Mouse (Mus musculus): ENCODE results near the gene Cst8. TPM values are rescaled to one million over a fixed set of nuclear protein-coding genes. Genes with fewer than 3 reads are reported as not detected.

Cst8 gene
- polyA plus RNA-seq, 1 experiment = not detected

DNA sequence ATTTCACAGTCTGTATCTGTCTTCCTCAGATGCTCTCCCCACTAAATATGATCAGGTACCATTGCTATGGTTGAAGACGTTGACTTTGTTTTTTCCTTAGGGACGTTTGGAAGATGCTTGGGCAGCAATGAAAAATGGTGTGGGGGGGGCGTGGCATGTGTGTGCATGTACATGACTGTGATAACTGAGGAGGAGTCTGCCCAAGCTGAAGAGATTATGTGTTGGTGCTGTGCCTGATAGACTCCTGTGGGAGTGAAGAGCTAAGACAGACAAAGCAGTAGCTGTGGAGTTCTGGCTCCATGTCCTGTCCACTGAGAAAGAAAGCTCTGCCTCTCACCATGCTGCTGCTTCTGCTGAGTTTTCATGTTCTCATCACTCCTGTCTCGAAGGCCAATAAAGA is 36.3 kb downstream of the Cst8 start, which contains the start of gene Cst9:
Gene Cst9 (plus strand): TSS at position 236 of the 400 bp plus-strand sequence.
- Histone ChIP-seq H3K27ac (ENCODE audit: insufficient read depth, low read length) (no peak within 1 kb of the TSS), H3K4me1 (ENCODE audit: control insufficient read depth, insufficient read depth, low read length) (no peaks in the 10 kb centered on the region), H3K36me3 (ENCODE audit: control insufficient read depth, insufficient read depth, low read length, poor library complexity, severe bottlenecking) (no peaks in the 10 kb centered on the region), H3K9ac (ENCODE audit: low read depth, poor library complexity, severe bottlenecking) (no peak within 1 kb of the TSS), H3K9me3 (replicated peaks; ENCODE audit: control insufficient read depth, insufficient read depth, low read length, poor library complexity, severe bottlenecking) (no peaks in the 10 kb centered on the region), H3K27me3 (ENCODE audit: control insufficient read depth, insufficient read depth, low read length, poor library complexity, severe bottlenecking) (no peaks in the 10 kb centered on the region), H3K4me3 (ENCODE audit: low read depth, low read length) (no peak within 1 kb of the TSS)
- TF ChIP-seq POLR2A (IDR thresholded peaks at IDR 0.05; ENCODE audit: insufficient read depth, low read length) (no peak), CTCF (IDR thresholded peaks at IDR 0.05; ENCODE audit: low read depth, low read length) (no peak), EP300 (IDR thresholded peaks at IDR 0.05; ENCODE audit: insufficient read depth, low read depth, low read length) (no peak)

DNA sequence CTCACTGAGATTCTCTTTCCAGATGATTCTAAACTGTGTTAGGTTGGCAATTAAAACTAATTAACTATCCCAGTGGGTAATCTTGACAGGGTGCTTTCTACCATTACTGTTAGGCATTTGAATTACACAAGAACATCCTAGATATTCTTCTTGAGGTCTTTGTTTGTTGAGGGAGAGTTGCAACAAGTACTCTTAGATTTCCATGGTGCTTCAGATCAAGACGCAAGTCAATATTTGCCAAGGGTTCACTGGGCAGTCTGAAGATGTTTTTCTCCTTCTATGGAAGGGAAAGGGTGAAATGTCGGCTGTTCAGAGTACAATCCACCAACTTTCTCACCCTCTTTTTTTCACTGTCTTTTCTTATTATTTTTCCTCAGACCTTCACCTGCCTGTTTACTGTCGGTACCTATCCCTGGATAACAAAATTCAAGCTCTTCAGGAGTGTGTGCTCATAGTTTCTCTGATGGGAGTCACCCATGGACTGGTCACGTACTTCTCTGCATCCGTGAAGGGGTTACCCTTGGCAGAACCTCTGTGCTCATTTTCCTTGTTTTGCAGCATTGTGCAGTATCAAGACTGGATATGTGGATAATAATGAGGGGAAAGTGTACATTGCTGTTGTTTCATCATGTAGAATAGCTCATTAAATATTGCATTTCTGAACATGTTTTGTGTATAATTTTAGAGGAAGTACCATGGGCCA is 39.6 kb downstream of the Cst8 start:
- H3K27ac ChIP-seq (ENCODE audit: insufficient read depth, low read length) = no peak overlapping the region
- H3K27me3 ChIP-seq (ENCODE audit: control insufficient read depth, insufficient read depth, low read length, poor library complexity, severe bottlenecking) = no peaks in the 10 kb centered on the region
- H3K4me1 ChIP-seq (ENCODE audit: control insufficient read depth, insufficient read depth, low read length) = no peaks in the 10 kb centered on the region
- H3K9ac ChIP-seq (ENCODE audit: low read depth, poor library complexity, severe bottlenecking) = no peak overlapping the region
- H3K36me3 ChIP-seq (ENCODE audit: control insufficient read depth, insufficient read depth, low read length, poor library complexity, severe bottlenecking) = no peaks in the 10 kb centered on the region
- H3K4me3 ChIP-seq (ENCODE audit: low read depth, low read length) = no peak overlapping the region
- TF ChIP-seq CTCF (IDR thresholded peaks at IDR 0.05; ENCODE audit: low read depth, low read length) (no peak), POLR2A (IDR thresholded peaks at IDR 0.05; ENCODE audit: insufficient read depth, low read length) (no peak)
- H3K9me3 ChIP-seq (replicated peaks; ENCODE audit: control insufficient read depth, insufficient read depth, low read length, poor library complexity, severe bottlenecking) = no peaks in the 10 kb centered on the region

DNA sequence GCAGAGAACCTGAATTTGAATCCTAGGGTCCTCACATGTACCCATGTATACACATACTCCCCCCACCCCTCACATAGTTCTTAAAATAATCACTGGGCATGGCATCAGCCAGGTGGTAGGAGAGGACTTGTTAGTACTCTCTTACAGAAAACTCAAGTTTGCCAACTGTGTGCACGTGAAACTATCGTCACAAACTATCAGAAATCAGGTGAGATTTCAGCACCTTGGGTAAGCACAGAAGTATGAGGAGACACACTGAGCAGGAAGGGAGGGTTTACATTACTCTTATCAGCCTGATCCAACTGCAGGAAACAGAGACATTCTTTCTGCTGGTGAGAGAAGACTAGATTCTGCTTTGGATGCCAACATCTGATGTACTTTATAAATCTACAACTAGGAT is 40.6 kb downstream of the Cst8 start:
- no peaks in the 10 kb centered on the region for H3K4me1 ChIP-seq (ENCODE audit: control insufficient read depth, insufficient read depth, low read length)
- no peak overlapping the region for H3K9ac ChIP-seq (ENCODE audit: low read depth, poor library complexity, severe bottlenecking)
- no peaks in the 10 kb centered on the region for H3K27me3 ChIP-seq (ENCODE audit: control insufficient read depth, insufficient read depth, low read length, poor library complexity, severe bottlenecking)
- no peaks in the 10 kb centered on the region for H3K36me3 ChIP-seq (ENCODE audit: control insufficient read depth, insufficient read depth, low read length, poor library complexity, severe bottlenecking)
- no peaks in the 10 kb centered on the region for H3K9me3 ChIP-seq (replicated peaks; ENCODE audit: control insufficient read depth, insufficient read depth, low read length, poor library complexity, severe bottlenecking)
- H3K4me3 ChIP-seq (ENCODE audit: low read depth, low read length) = no peak overlapping the region
- no peak overlapping the region for H3K27ac ChIP-seq (ENCODE audit: insufficient read depth, low read length)
- TF ChIP-seq POLR2A (IDR thresholded peaks at IDR 0.05; ENCODE audit: insufficient read depth, low read length) = no peak
- no peak for TF ChIP-seq CTCF (IDR thresholded peaks at IDR 0.05; ENCODE audit: low read depth, low read length)
- TF ChIP-seq EP300 (IDR thresholded peaks at IDR 0.05; ENCODE audit: insufficient read depth, low read depth, low read length) = no peak

DNA sequence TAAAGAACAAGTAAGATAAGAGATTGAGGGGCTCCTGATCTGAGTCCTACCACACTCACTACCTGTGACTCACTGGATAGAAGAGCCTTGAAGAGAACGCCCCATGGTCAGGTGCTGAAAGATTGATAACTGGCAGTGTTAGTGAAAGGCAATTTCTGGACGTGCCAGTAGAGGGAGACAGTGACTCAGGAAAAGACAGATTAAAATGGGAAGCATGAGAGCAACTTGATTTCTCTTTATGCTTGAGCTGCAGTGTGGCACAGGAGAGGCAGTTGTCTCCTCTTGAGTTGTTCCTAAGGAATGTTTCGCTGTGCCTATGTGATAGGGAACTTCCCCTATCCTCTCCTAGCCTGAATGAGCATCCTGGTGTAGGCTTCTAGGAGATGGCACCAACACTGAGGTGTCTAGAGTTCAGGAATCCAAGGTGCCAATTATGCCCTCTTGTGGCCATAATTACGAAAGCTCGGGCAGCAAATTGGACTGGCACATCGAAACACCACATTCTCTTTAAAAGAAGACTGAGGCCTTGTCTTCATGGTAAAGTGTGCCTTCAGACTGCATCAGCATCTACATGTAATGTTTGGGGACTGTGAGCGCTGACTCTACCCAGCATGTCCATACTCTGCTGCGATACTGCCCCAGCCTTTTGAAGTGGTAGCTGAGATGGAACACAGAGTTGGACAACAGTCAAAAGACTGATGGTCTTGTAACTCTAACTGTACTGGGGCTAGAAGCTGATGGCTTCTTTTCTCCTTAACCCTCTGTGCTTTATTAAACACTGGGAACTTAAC is 52.7 kb downstream of the Cst8 start:
- Histone ChIP-seq H3K27ac (ENCODE audit: insufficient read depth, low read length) (no peak overlapping the region), H3K4me3 (ENCODE audit: low read depth, low read length) (no peak overlapping the region), H3K27me3 (ENCODE audit: control insufficient read depth, insufficient read depth, low read length, poor library complexity, severe bottlenecking) (no peaks in the 10 kb centered on the region), H3K9ac (ENCODE audit: low read depth, poor library complexity, severe bottlenecking) (no peak overlapping the region), H3K36me3 (ENCODE audit: control insufficient read depth, insufficient read depth, low read length, poor library complexity, severe bottlenecking) (no peaks in the 10 kb centered on the region), H3K4me1 (ENCODE audit: control insufficient read depth, insufficient read depth, low read length) (no peaks in the 10 kb centered on the region), H3K9me3 (replicated peaks; ENCODE audit: control insufficient read depth, insufficient read depth, low read length, poor library complexity, severe bottlenecking) (no peaks in the 10 kb centered on the region)
- TF ChIP-seq CTCF (IDR thresholded peaks at IDR 0.05; ENCODE audit: low read depth, low read length) (peak; percentile 26), POLR2A (IDR thresholded peaks at IDR 0.05; ENCODE audit: insufficient read depth, low read length) (no peak), EP300 (IDR thresholded peaks at IDR 0.05; ENCODE audit: insufficient read depth, low read depth, low read length) (no peak)

Other genes with a start within 250 kb of the Cst8 start
- gene Nxt1, start 126.2 kb upstream of the Cst8 start, polyA plus RNA-seq (2011; ENCODE audit: insufficient read depth, insufficient read length, low read depth, missing spikeins) = 40.2 and 48.0 TPM in 2 replicates
- gene Gzf1, start 117.8 kb upstream of the Cst8 start, polyA plus RNA-seq (2011; ENCODE audit: insufficient read depth, insufficient read length, low read depth, missing spikeins) = 24.1 and 24.8 TPM in 2 replicates
- gene Napb, start 66.3 kb upstream of the Cst8 start, polyA plus RNA-seq (2011; ENCODE audit: insufficient read depth, insufficient read length, low read depth, missing spikeins) = 3.7 and 4.3 TPM in 2 replicates
- not detected in 2 replicates for gene Cstl1, start 48.4 kb upstream of the Cst8 start, polyA plus RNA-seq (2011; ENCODE audit: insufficient read depth, insufficient read length, low read depth, missing spikeins)
- gene Cst11, start 27.3 kb upstream of the Cst8 start, polyA plus RNA-seq (2011; ENCODE audit: insufficient read depth, insufficient read length, low read depth, missing spikeins) = not detected in 2 replicates
- not detected in 2 replicates for gene 8030411F24Rik, start 16.8 kb upstream of the Cst8 start, polyA plus RNA-seq (2011; ENCODE audit: insufficient read depth, insufficient read length, low read depth, missing spikeins)
- not detected in 2 replicates for gene Cst12, start 9.4 kb upstream of the Cst8 start, polyA plus RNA-seq (2011; ENCODE audit: insufficient read depth, insufficient read length, low read depth, missing spikeins)
- gene Cst13, start 21.3 kb downstream of the Cst8 start, polyA plus RNA-seq (2011; ENCODE audit: insufficient read depth, insufficient read length, low read depth, missing spikeins) = not detected in 2 replicates
- gene Cst9, start 36.4 kb downstream of the Cst8 start, polyA plus RNA-seq (2011; ENCODE audit: insufficient read depth, insufficient read length, low read depth, missing spikeins) = not detected in 2 replicates
- gene 9230104L09Rik, start 66.3 kb downstream of the Cst8 start, polyA plus RNA-seq (2011; ENCODE audit: insufficient read depth, insufficient read length, low read depth, missing spikeins) = not detected in 2 replicates
- gene Cst3, start 76.9 kb downstream of the Cst8 start, polyA plus RNA-seq (2011; ENCODE audit: insufficient read depth, insufficient read length, low read depth, missing spikeins) = 299 and 318 TPM in 2 replicates
- not detected in 2 replicates for gene Gm1330, start 204.5 kb downstream of the Cst8 start, polyA plus RNA-seq (2011; ENCODE audit: insufficient read depth, insufficient read length, low read depth, missing spikeins)
- not detected in 2 replicates for gene Gm10750, start 218.5 kb downstream of the Cst8 start, polyA plus RNA-seq (2011; ENCODE audit: insufficient read depth, insufficient read length, low read depth, missing spikeins)

Measured in ES-Bruce4 (cell line).